Mouse (Mus musculus) kidney, embryonic 15.5 days (tissue): ENCODE results near the gene Slc25a54. TPM values are rescaled to one million over a fixed set of nuclear protein-coding genes. Genes with fewer than 3 reads are reported as not detected.

Source experiments
- ATAC-seq: fragments of 200-750 bp; cut with Nextera tagmentation; replicated peaks from 2 replicates; pipeline ENCODE4 v1.8.0; 2017; ENCODE audit warnings: moderate TSS enrichment; ENCODE audit not compliant: low FRiP score
- H3K27ac ChIP-seq: fragments of 300-500 bp; sonication (generic); 2 replicates; pipeline ENCODE4 v1.5.1; 2015; ENCODE audit warnings: mild to moderate bottlenecking, inconsistent platforms
- H3K27me3 ChIP-seq: fragments of 300-500 bp; sonication (generic); 2 replicates; pipeline ENCODE4 v1.6.1; 2015; ENCODE audit warnings: inconsistent platforms
- H3K36me3 ChIP-seq: fragments of 300-500 bp; sonication (generic); 2 replicates; pipeline ENCODE4 v1.6.1; 2015; ENCODE audit warnings: inconsistent platforms
- H3K4me1 ChIP-seq: fragments of 300-500 bp; sonication (generic); 2 replicates; pipeline ENCODE4 v1.6.1; 2015; ENCODE audit warnings: inconsistent platforms
- H3K4me2 ChIP-seq: fragments of 300-500 bp; sonication (generic); 2 replicates; pipeline ENCODE4 v1.6.1; 2015; ENCODE audit warnings: moderate library complexity, mild to moderate bottlenecking, inconsistent platforms
- H3K4me3 ChIP-seq: fragments of 300-500 bp; sonication (generic); replicated peaks from 2 replicates; pipeline ENCODE4 v1.5.1; 2015; ENCODE audit warnings: mild to moderate bottlenecking, inconsistent platforms
- H3K9ac ChIP-seq: fragments of 300-500 bp; sonication (generic); 2 replicates; pipeline ENCODE4 v1.6.1; 2015; ENCODE audit warnings: mild to moderate bottlenecking, inconsistent platforms
- H3K9me3 ChIP-seq: fragments of 300-500 bp; sonication (generic); replicated peaks from 2 replicates; pipeline ENCODE4 v1.6.1; 2016; ENCODE audit warnings: inconsistent platforms
- WGBS: fragments of 180-500 bp; shearing (Covaris S2); methylation state at CpG from one replicate; pipeline ENCODE4 v1.1.7; 2015; ENCODE audit warnings: mixed read lengths; 5-methylcytosine and 5-hydroxymethylcytosine counted together
- polyA plus RNA-seq: library from polyadenylated mRNA; unstranded; fragments of >200 nt; fragmentation: Nextera tagmentation; extraction: Ambion mirVana; gene quantifications from 2 replicates; pipeline ENCODE4 v1.2.1, GENCODE M21; 2015

Slc25a54 gene
- polyA plus RNA-seq, 1 experiment from 2014 or later, result not detected

- H3K27me3 ChIP-seq, result no peaks in the 10 kb centered on the region
- H3K27ac ChIP-seq, result no peak overlapping the region
- no peak overlapping the region for H3K9ac ChIP-seq
- no peak overlapping the region for H3K4me2 ChIP-seq
- H3K4me1 ChIP-seq, result peaks cover 7% of the 10 kb centered on the region
- no peak for ATAC-seq
- WGBS, result 82% methylated on average over 5 of the region's 5 CpGs
- no peaks in the 10 kb centered on the region for H3K9me3 ChIP-seq
- peaks cover 26% of the 10 kb centered on the region for H3K36me3 ChIP-seq
- H3K4me3 ChIP-seq, result no peak overlapping the region
Measured at GRCm38 (mm10) chr3:109129768-109130167, 49.5 kb downstream of the Slc25a54 start.

- no peaks in the 10 kb centered on the region for H3K4me1 ChIP-seq
- no peaks in the 10 kb centered on the region for H3K9me3 ChIP-seq
- no peak overlapping the region for H3K4me3 ChIP-seq
- no peak overlapping the region for H3K27ac ChIP-seq
- ATAC-seq, result no peak
- H3K4me2 ChIP-seq, result no peak overlapping the region
- no peaks in the 10 kb centered on the region for H3K27me3 ChIP-seq
- peaks cover 21% of the 10 kb centered on the region; the same call in 1 of the 2 replicates for H3K36me3 ChIP-seq
- no peak overlapping the region for H3K9ac ChIP-seq
- 84% methylated on average over 4 of the region's 4 CpGs for WGBS
Measured at GRCm38 (mm10) chr3:109132966-109133365, 52.7 kb downstream of the Slc25a54 start.

GRCm38 (mm10) chr3:109134036-109134435, 53.8 kb downstream of the Slc25a54 start:
- no peak overlapping the region for H3K9ac ChIP-seq
- no peak for ATAC-seq
- H3K4me1 ChIP-seq, result no peaks in the 10 kb centered on the region
- no peak overlapping the region for H3K27ac ChIP-seq
- H3K4me2 ChIP-seq, result no peak overlapping the region
- no peak overlapping the region for H3K4me3 ChIP-seq
- peaks cover 21% of the 10 kb centered on the region; the same call in 1 of the 2 replicates for H3K36me3 ChIP-seq
- H3K27me3 ChIP-seq, result no peaks in the 10 kb centered on the region
- H3K9me3 ChIP-seq, result no peaks in the 10 kb centered on the region
- 97% methylated on average over 15 of the region's 15 CpGs for WGBS

GRCm38 (mm10) chr3:109135352-109135751, 55.1 kb downstream of the Slc25a54 start:
- H3K4me3 ChIP-seq, result no peak overlapping the region
- ATAC-seq, result no peak
- no peak overlapping the region for H3K4me2 ChIP-seq
- WGBS, result 82% methylated on average over 1 of the region's 1 CpGs
- H3K4me1 ChIP-seq, result no peaks in the 10 kb centered on the region
- no peaks in the 10 kb centered on the region for H3K27me3 ChIP-seq
- H3K36me3 ChIP-seq, result peaks cover 21% of the 10 kb centered on the region; the same call in 1 of the 2 replicates
- H3K9ac ChIP-seq, result no peak overlapping the region
- H3K27ac ChIP-seq, result no peak overlapping the region
- no peaks in the 10 kb centered on the region for H3K9me3 ChIP-seq

- H3K36me3 ChIP-seq, result peaks cover 7% of the 10 kb centered on the region
- ATAC-seq, result no peak
- H3K9me3 ChIP-seq, result no peaks in the 10 kb centered on the region
- no peaks in the 10 kb centered on the region for H3K4me1 ChIP-seq
- H3K4me3 ChIP-seq, result no peak overlapping the region
- H3K9ac ChIP-seq, result no peak overlapping the region
- H3K4me2 ChIP-seq, result no peak overlapping the region
- H3K27ac ChIP-seq, result no peak overlapping the region
- no peaks in the 10 kb centered on the region for H3K27me3 ChIP-seq
- 92% methylated on average over 4 of the region's 4 CpGs for WGBS
Measured at GRCm38 (mm10) chr3:109152561-109152960, 72.3 kb downstream of the Slc25a54 start.

- no peaks in the 10 kb centered on the region for H3K27me3 ChIP-seq
- no peak overlapping the region for H3K4me2 ChIP-seq
- H3K9me3 ChIP-seq, result no peaks in the 10 kb centered on the region
- no peak overlapping the region for H3K4me3 ChIP-seq
- no peak overlapping the region for H3K27ac ChIP-seq
- H3K36me3 ChIP-seq, result peaks cover 10% of the 10 kb centered on the region
- no peak overlapping the region for H3K9ac ChIP-seq
- no peaks in the 10 kb centered on the region for H3K4me1 ChIP-seq
- WGBS, result 91% methylated on average over 6 of the region's 6 CpGs
- no peak for ATAC-seq
Measured at GRCm38 (mm10) chr3:109153410-109153809, 73.1 kb downstream of the Slc25a54 start.

- 63% methylated on average over 4 of the region's 4 CpGs for WGBS
Measured at GRCm38 (mm10) chr3:109155926-109156669, 75.8 kb downstream of the Slc25a54 start.

GRCm38 (mm10) chr3:109157481-109157880, 77.2 kb downstream of the Slc25a54 start:
- ATAC-seq, result no peak
- H3K36me3 ChIP-seq, result peaks cover 32% of the 10 kb centered on the region
- H3K9me3 ChIP-seq, result no peaks in the 10 kb centered on the region

More at GRCm38 (mm10) chr3:109155926-109156669, 75.8 kb downstream of the Slc25a54 start:
- H3K27me3 ChIP-seq, result no peaks in the 10 kb centered on the region
- H3K4me3 ChIP-seq, result no peak overlapping the region
- no peaks in the 10 kb centered on the region for H3K4me1 ChIP-seq
- H3K36me3 ChIP-seq, result peaks cover 30% of the 10 kb centered on the region
- no peak overlapping the region for H3K27ac ChIP-seq
- no peak overlapping the region for H3K4me2 ChIP-seq
- H3K9me3 ChIP-seq, result no peaks in the 10 kb centered on the region
- ATAC-seq, result no peak
- H3K9ac ChIP-seq, result no peak overlapping the region

GRCm38 (mm10) chr3:109164088-109164487, 83.8 kb downstream of the Slc25a54 start:
- ATAC-seq, result no peak
- Histone ChIP-seq H3K4me3 (no peak overlapping the region), H3K27me3 (no peaks in the 10 kb centered on the region), H3K4me1 (no peaks in the 10 kb centered on the region), H3K9me3 (no peaks in the 10 kb centered on the region), H3K9ac (no peak overlapping the region), H3K27ac (no peak overlapping the region), H3K36me3 (peaks cover 39% of the 10 kb centered on the region), H3K4me2 (no peak overlapping the region)
- WGBS, result 82% methylated on average over 2 of the region's 2 CpGs

More at GRCm38 (mm10) chr3:109157481-109157880, 77.2 kb downstream of the Slc25a54 start:
- Histone ChIP-seq H3K4me3 (no peak overlapping the region), H3K9ac (no peak overlapping the region), H3K4me2 (no peak overlapping the region), H3K4me1 (no peaks in the 10 kb centered on the region), H3K27ac (no peak overlapping the region), H3K27me3 (no peaks in the 10 kb centered on the region)
- 69% methylated on average over 3 of the region's 3 CpGs for WGBS

- 93% methylated on average over 1 of the region's 1 CpGs for WGBS
- H3K9ac ChIP-seq, result no peak overlapping the region
Measured at GRCm38 (mm10) chr3:109164644-109165043, 84.4 kb downstream of the Slc25a54 start.

GRCm38 (mm10) chr3:109165214-109165829, 85.1 kb downstream of the Slc25a54 start:
- Histone ChIP-seq H3K27ac (no peak overlapping the region), H3K9ac (no peak overlapping the region), H3K36me3 (peaks cover 34% of the 10 kb centered on the region), H3K4me3 (no peak overlapping the region), H3K4me1 (no peaks in the 10 kb centered on the region), H3K9me3 (no peaks in the 10 kb centered on the region), H3K4me2 (no peak overlapping the region), H3K27me3 (no peaks in the 10 kb centered on the region)
- 85% methylated on average over 8 of the region's 8 CpGs for WGBS
- no peak for ATAC-seq

More at GRCm38 (mm10) chr3:109164644-109165043, 84.4 kb downstream of the Slc25a54 start:
- Histone ChIP-seq H3K27ac (no peak overlapping the region), H3K4me1 (no peaks in the 10 kb centered on the region), H3K27me3 (no peaks in the 10 kb centered on the region), H3K4me2 (no peak overlapping the region), H3K36me3 (peaks cover 34% of the 10 kb centered on the region), H3K9me3 (no peaks in the 10 kb centered on the region), H3K4me3 (no peak overlapping the region)
- no peak for ATAC-seq
